Mouse (Mus musculus) testis, adult 2 months (tissue): ENCODE results near the gene Gtf3c4.

Experiments used
- CTCF ChIP-seq: fragments of 200-500 bp; IDR thresholded peaks from 2 replicates; pipeline ENCODE4 v1.5.1; 2012; ENCODE audit warnings: low read depth, mild to moderate bottlenecking, inconsistent platforms, low read length, moderate library complexity; ENCODE audit not compliant: control insufficient read depth, insufficient read depth, insufficient replicate concordance
- POLR2A ChIP-seq: fragments of 200-500 bp; IDR thresholded peaks from 2 replicates; pipeline ENCODE4 v1.6.1; 2012; ENCODE audit warnings: low read depth, mild to moderate bottlenecking, inconsistent platforms, low read length, moderate library complexity; ENCODE audit not compliant: control insufficient read depth

DNA sequence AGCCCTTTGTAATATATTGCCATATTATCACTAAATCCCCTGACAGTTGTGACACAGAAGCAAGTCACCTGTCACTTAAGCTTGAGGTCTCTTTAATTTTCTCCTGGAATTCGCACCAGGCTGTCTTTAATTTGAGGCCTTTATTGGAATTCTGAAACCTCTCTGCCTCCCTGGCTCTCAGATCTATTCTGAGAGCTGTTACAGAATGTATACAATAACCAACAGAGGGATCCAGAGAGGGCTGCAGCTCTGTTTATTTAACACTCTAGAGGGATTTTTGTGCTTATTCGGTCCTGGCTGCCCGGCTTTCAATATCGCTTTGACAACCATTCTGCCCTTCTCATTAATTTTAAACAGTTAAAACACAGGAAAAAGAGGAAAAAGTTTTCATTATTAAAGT, 44.8 kb upstream of the Gtf3c4 start:
- TF ChIP-seq CTCF, result no peak
- no peak for TF ChIP-seq POLR2A
